In genomic region chr5:114365043-114365752, GRCm38 (mm10) we compare ENCODE assay signal across 11 mouse cellular contexts. TPM values are rescaled to one million over a fixed set of nuclear protein-coding genes. Genes with fewer than 3 reads are reported as not detected.
DNase-seq lines count a peak whose midpoint lies in the region; ATAC-seq and TF ChIP-seq lines count a peak whose summit lies in the region.
"Had no signal": no experiment of that assay in that cellular context is flagged by ENCODE, and none has a peak within 500 bp of the region (broad histone marks: within the 10 kb centered on the region; RNA-seq: fewer than 3 reads in every experiment).

No protein-coding gene starts in this region.

- peaks cover 97% of the 10 kb centered on the region for H3K36me3 ChIP-seq in lung, embryonic 14.5 days (ENCODE audit: insufficient read depth)

- H3K4me1 ChIP-seq in lung, embryonic 14.5 days (ENCODE audit: insufficient read depth), result peaks cover 10% of the 10 kb centered on the region

- no peaks in the 10 kb centered on the region for H3K9me3 ChIP-seq in lung, embryonic 14.5 days (ENCODE audit: low read depth, low read length)

- H3K27me3 ChIP-seq in lung, embryonic 14.5 days (ENCODE audit: insufficient read depth, low read length), result no peaks in the 10 kb centered on the region

- TF ChIP-seq CTCF in lung, embryonic 14.5 days (IDR thresholded peaks at IDR 0.05; ENCODE audit: low read depth), result no peak

- 70% methylated on average over 23 of the region's 23 CpGs for WGBS in lung, embryonic 14.5 days

- ATAC-seq in erythroid progenitor cell, adult 5-6 weeks (replicated peaks; ENCODE audit: low FRiP score, poor library complexity, severe bottlenecking), result peak; percentile 55
- ATAC-seq in lung, embryonic 14.5 days (ENCODE audit: insufficient read depth), result peak; percentile 64
- ATAC-seq: forebrain, postnatal 0 days had no signal

- DNase-seq in spleen, postnatal 4 days (ENCODE audit: low spot score in 2 of 2), result peak; percentile 55 to 73
- DNase-seq in spleen, adult 12 weeks (ENCODE audit: low spot score), result no peak
- peak; percentile 76 for DNase-seq in lung, embryonic 14.5 days
- DNase-seq in testis, postnatal 10 days (ENCODE audit: low spot score), result peak; percentile 92
- DNase-seq in cerebellum, adult 11 months, result no peak
- no peak for DNase-seq in gastrocnemius, postnatal 36 days
- DNase-seq in gastrocnemius, postnatal 14 days, result no peak
- DNase-seq: cerebellum, adult 2 months; forebrain, postnatal 0 days had no signal

- no peak overlapping the region for H3K9ac ChIP-seq in lung, embryonic 14.5 days
- H3K9ac ChIP-seq: forebrain, postnatal 0 days had no signal

- H3K4me3 ChIP-seq in lung, embryonic 14.5 days (ENCODE audit: low read depth, low read length), result no peak overlapping the region

- no peak overlapping the region for H3K4me2 ChIP-seq in lung, embryonic 14.5 days

- peak overlapping the region; percentile 76 for H3K27ac ChIP-seq in lung, embryonic 14.5 days (ENCODE audit: low read depth)
- H3K27ac ChIP-seq: macrophage had no signal

- intact Hi-C loops in gastrocnemius, postnatal 36 days (cut with DNase I), result no loop called here
- intact Hi-C loops in gastrocnemius, postnatal 14 days (cut with DNase I; ENCODE audit: low total_unique reads), result no loop called here

RNA-seq across cellular contexts. Expression of gene Kctd10, which starts 15.1 kb away (rescaled TPM):
- total RNA-seq in erythroid progenitor cell, adult 5-6 weeks (2015; ENCODE audit: low replicate concordance), result 5.0 and 10.5 TPM in 2 replicates
- 11.4 and 12.7 TPM in 2 replicates for total RNA-seq in erythroid progenitor cell, adult 5-6 weeks (2017; ENCODE audit: low replicate concordance)
- 140 and 144 TPM in 2 replicates for polyA plus RNA-seq in lung, embryonic 14.5 days (2014; fragmentation: Nextera tagmentation; extraction: Ambion mirVana)
- total RNA-seq in gastrocnemius, postnatal 36 days (2021), result 10 to 100 TPM; 14.1 to 16.6 TPM
- total RNA-seq in gastrocnemius, postnatal 14 days (2021), result 10 to 100 TPM; 24.2 to 25.0 TPM

RNA-seq across cellular contexts. Expression of gene Ube3b, which starts 15.2 kb away (rescaled TPM):
- total RNA-seq in erythroid progenitor cell, adult 5-6 weeks (2015; ENCODE audit: low replicate concordance), result 19.3 and 27.0 TPM in 2 replicates
- 12.9 and 21.7 TPM in 2 replicates for total RNA-seq in erythroid progenitor cell, adult 5-6 weeks (2017; ENCODE audit: low replicate concordance)
- polyA plus RNA-seq in lung, embryonic 14.5 days (2014; fragmentation: Nextera tagmentation; extraction: Ambion mirVana), result 56.3 and 59.3 TPM in 2 replicates
- 100 to 1,000 TPM; 107 to 118 TPM for total RNA-seq in gastrocnemius, postnatal 36 days (2021)
- total RNA-seq in gastrocnemius, postnatal 14 days (2021), result 10 to 100 TPM; 64.7 to 67.5 TPM

Comparison
In these comparisons a context has a peak if more than half of its experiments do, and no peak if none do; other contexts are left out.
1. DNase-seq: peak in spleen, postnatal 4 days (2 of 2), lung, embryonic 14.5 days (single experiment) and testis, postnatal 10 days (single experiment); none in spleen, adult 12 weeks (single experiment), cerebellum, adult 11 months (single experiment), gastrocnemius, postnatal 36 days (0 of 2) and gastrocnemius, postnatal 14 days (single experiment).